Mouse (Mus musculus): ENCODE measurements at regions not wholly inside any gene's neighbourhood (a gene's known extent, or its start where the extent isn't known, plus 50 kb on each side); places are given as distances from the start of the nearest gene placed in this dataset.

DNA sequence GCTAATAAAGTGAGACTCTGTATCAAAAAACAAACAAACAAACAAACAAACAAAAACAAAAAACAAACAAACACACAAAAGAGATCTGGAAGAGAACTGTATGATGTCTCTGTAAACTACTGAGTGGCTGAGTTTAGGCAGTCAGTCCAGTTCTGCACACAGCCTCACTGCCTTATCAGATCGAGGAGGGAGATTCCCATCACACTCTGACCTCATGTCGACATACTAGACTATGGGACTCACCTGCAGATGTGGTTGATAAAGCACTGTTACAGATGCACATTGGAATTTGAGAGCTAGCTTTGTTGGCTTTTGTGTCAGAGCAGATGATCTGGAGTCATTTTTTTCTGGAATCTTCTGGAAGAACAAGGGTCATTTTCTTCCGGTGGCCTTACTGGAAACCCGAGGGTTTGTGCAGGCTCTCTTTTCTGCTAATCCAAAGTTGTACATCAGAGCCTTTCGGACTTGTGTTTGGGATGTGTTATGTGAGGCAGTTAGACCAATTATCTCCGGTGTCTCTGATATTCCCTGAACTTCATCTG lies 135.6 kb upstream of the Nrip1 start:
- no peaks in the 10 kb centered on the region; the same call in 1 of the 2 replicates for H3K4me1 ChIP-seq (replicated peaks; ENCODE audit: control insufficient read depth, insufficient read depth, low read length)
- no peaks in the 10 kb centered on the region for H3K27me3 ChIP-seq (ENCODE audit: control insufficient read depth, insufficient read depth, low read depth, low read length)
- H3K9ac ChIP-seq (ENCODE audit: low read length): no peak overlapping the region
- no peak for ATAC-seq (ENCODE audit: low read depth)
- H3K27ac ChIP-seq (ENCODE audit: low read length): no peak overlapping the region
- no peak overlapping the region for H3K4me3 ChIP-seq (ENCODE audit: low read length)
- H3K9me3 ChIP-seq (ENCODE audit: control insufficient read depth, low read length): no peaks in the 10 kb centered on the region
- no peak overlapping the region for H3K4me2 ChIP-seq (ENCODE audit: low read depth, low read length)
- H3K36me3 ChIP-seq (ENCODE audit: control insufficient read depth, insufficient read depth, low read length): no peaks in the 10 kb centered on the region
- 74% methylated on average over 6 of the region's 6 CpGs for WGBS

DNA sequence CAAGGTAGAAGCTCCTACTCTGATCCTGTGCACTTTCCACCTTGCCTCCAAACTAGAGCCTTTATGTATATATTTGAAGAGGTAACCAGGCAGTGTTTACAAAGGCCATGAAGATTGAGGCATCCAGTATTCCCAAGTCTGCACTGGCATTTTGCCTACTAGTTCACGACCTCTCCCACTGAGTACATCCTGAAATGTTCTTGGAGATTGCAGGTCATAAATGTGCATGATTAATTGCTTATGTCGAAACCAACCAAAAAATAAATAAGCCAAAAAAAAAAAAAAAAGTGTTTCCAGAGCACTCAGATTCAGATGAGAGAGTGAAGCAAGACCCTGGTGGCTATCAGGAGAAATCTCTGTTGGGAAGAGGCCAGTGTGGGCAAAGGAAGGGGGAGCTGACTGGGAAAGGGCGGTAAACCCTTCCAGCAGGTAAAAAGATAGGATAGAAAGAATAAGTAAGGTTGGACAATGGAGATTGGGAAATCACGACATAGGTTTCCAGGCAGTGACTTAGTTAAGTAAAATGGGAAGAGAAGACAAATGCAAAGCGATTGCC lies 133.6 kb upstream of the Nrip1 start:
- Histone ChIP-seq H3K27ac (ENCODE audit: low read length) (no peak overlapping the region), H3K9ac (ENCODE audit: low read length) (no peak overlapping the region), H3K4me2 (ENCODE audit: low read depth, low read length) (no peak overlapping the region), H3K9me3 (ENCODE audit: control insufficient read depth, low read length) (no peaks in the 10 kb centered on the region), H3K36me3 (ENCODE audit: control insufficient read depth, insufficient read depth, low read length) (no peaks in the 10 kb centered on the region), H3K4me3 (ENCODE audit: low read length) (no peak overlapping the region), H3K27me3 (ENCODE audit: control insufficient read depth, insufficient read depth, low read depth, low read length) (no peaks in the 10 kb centered on the region), H3K4me1 (replicated peaks; ENCODE audit: control insufficient read depth, insufficient read depth, low read length) (no peaks in the 10 kb centered on the region; the same call in 1 of the 2 replicates)
- WGBS: 51% methylated on average over 5 of the region's 5 CpGs
- 0 out of 2 replicates have a peak, but pooled peaks have one; percentile 45 for ATAC-seq (ENCODE audit: low read depth)

DNA sequence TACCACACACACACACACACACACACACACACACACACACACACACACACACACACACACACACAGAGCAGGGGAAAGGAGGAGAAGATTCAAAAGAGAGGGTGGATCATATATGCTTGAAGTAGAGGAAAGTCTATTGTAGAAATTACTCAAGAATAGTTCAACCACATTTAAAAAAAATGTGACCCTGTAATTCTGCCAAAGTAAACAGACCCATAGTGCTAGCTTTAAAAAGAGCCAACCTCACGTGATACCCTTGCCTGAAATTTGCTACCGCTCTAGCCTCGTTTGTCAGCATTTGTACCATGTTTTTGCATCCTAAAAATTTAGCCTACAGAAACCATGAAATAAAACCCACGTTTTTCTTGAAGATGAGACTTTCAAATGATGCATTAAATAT lies 132.6 kb upstream of the Nrip1 start:
- no peaks in the 10 kb centered on the region; the same call in 1 of the 2 replicates for H3K4me1 ChIP-seq (replicated peaks; ENCODE audit: control insufficient read depth, insufficient read depth, low read length)
- no peak overlapping the region for H3K4me2 ChIP-seq (ENCODE audit: low read depth, low read length)
- no peaks in the 10 kb centered on the region for H3K27me3 ChIP-seq (ENCODE audit: control insufficient read depth, insufficient read depth, low read depth, low read length)
- peak; percentile 87 for ATAC-seq (ENCODE audit: low read depth)
- no peak overlapping the region for H3K27ac ChIP-seq (ENCODE audit: low read length)
- no peak overlapping the region for H3K9ac ChIP-seq (ENCODE audit: low read length)
- no peaks in the 10 kb centered on the region for H3K36me3 ChIP-seq (ENCODE audit: control insufficient read depth, insufficient read depth, low read length)
- no peak overlapping the region for H3K4me3 ChIP-seq (ENCODE audit: low read length)
- 31% methylated on average over 4 of the region's 4 CpGs for WGBS
- H3K9me3 ChIP-seq (ENCODE audit: control insufficient read depth, low read length): no peaks in the 10 kb centered on the region

DNA sequence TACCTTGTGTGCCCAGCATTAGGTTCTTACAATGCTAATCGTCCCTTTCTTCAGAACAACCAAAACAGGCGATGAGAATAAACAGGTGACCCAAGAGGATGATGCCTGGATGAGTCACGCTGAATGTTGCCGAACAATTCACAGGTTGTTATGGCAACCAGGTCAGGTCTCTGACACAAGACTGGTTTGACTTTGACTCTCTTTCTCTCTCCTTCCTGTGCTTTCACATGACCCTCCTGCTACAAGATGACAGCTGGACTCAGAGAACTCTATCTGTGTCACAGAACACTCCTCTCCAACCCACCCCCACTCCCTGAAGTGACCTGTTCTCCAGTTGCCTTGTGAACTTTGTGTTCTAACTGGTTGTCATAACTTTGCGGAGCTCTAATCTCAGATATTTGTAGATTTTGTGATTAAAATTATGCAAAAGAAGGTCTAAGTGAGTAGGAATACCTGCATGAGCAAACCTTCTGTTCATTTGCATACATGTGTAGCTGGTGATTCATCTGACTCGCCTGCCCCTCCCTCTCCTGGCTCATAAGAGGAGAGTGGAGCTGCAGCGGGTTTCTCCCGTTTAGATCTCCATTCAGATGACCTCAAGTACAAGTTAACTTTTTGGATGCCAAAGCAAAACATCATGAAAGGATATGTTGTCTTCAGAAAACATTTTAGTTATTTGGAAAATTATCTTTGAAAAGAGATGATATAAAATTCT lies 126.2 kb upstream of the Nrip1 start:
- H3K27ac ChIP-seq (ENCODE audit: low read length): no peak overlapping the region
- H3K4me3 ChIP-seq (ENCODE audit: low read length): no peak overlapping the region
- no peak for ATAC-seq (ENCODE audit: low read depth)
- no peaks in the 10 kb centered on the region for H3K27me3 ChIP-seq (ENCODE audit: control insufficient read depth, insufficient read depth, low read depth, low read length)
- no peaks in the 10 kb centered on the region for H3K36me3 ChIP-seq (ENCODE audit: control insufficient read depth, insufficient read depth, low read length)
- no peaks in the 10 kb centered on the region for H3K4me1 ChIP-seq (replicated peaks; ENCODE audit: control insufficient read depth, insufficient read depth, low read length)
- no peaks in the 10 kb centered on the region for H3K9me3 ChIP-seq (ENCODE audit: control insufficient read depth, low read length)
- no peak overlapping the region for H3K4me2 ChIP-seq (ENCODE audit: low read depth, low read length)
- WGBS: 54% methylated on average over 8 of the region's 8 CpGs
- H3K9ac ChIP-seq (ENCODE audit: low read length): no peak overlapping the region

DNA sequence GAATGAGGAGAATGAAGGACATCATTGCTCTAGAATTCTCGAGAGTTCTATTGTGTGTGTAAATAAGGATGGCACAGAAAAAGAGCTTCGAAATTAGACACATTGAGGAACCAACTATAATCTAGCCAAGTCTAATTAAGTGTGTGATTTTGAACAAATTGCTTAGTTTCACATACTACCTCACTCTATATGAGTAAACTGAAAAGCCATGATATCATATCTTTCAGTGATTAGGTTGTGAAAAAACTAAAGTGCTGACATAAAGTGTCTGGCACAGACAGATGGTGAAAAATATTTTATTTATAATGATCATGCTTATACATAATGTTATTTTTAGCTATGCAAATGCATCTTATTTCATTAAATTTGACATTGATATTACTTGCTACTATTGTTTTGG lies 124.6 kb upstream of the Nrip1 start:
- Histone ChIP-seq H3K36me3 (ENCODE audit: control insufficient read depth, insufficient read depth, low read length) (no peaks in the 10 kb centered on the region), H3K9me3 (ENCODE audit: control insufficient read depth, low read length) (no peaks in the 10 kb centered on the region), H3K9ac (ENCODE audit: low read length) (no peak overlapping the region), H3K4me1 (replicated peaks; ENCODE audit: control insufficient read depth, insufficient read depth, low read length) (no peaks in the 10 kb centered on the region), H3K4me2 (ENCODE audit: low read depth, low read length) (no peak overlapping the region), H3K27ac (ENCODE audit: low read length) (no peak overlapping the region), H3K27me3 (ENCODE audit: control insufficient read depth, insufficient read depth, low read depth, low read length) (no peaks in the 10 kb centered on the region), H3K4me3 (ENCODE audit: low read length) (no peak overlapping the region)
- no peak for ATAC-seq (ENCODE audit: low read depth)
- 57% methylated on average over 2 of the region's 2 CpGs for WGBS

DNA sequence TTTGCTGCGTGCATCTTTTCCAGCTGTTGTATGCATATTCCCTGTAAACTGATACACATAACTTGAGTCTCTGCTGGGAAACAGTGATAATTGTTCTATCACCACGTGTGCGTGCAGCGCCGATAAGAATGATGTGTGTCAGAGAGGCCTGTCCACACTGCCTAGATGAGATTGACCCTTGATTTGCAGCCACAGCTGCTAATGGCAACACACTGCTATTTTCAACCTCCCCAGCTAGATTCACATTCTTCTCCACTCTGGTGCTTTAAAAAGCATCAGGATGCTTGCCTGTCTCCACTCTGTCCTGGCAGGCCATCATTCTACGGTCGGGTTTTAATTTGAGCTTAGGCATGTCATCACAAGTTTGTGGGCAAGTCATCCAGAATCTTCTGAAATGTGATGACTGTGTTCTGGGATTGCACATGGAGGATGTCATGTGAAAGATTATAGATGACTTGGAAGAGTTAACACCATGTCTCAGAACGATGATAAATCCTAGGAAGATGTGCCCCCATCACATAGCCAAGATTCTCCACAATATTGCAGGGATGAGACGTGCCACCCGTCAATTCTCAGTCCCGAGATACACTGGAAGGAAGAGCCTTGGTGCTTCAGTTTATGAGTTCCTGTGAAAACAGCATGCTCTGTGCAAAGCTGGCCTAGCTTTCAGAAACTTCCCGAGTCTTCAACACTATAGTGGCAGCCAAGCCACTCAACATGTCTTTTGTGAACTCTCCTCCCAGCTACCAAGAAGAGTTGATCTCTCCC lies 123.6 kb upstream of the Nrip1 start:
- H3K4me1 ChIP-seq (replicated peaks; ENCODE audit: control insufficient read depth, insufficient read depth, low read length): no peaks in the 10 kb centered on the region
- no peaks in the 10 kb centered on the region for H3K27me3 ChIP-seq (ENCODE audit: control insufficient read depth, insufficient read depth, low read depth, low read length)
- H3K4me2 ChIP-seq (ENCODE audit: low read depth, low read length): no peak overlapping the region
- no peak overlapping the region for H3K9ac ChIP-seq (ENCODE audit: low read length)
- no peaks in the 10 kb centered on the region for H3K36me3 ChIP-seq (ENCODE audit: control insufficient read depth, insufficient read depth, low read length)
- no peaks in the 10 kb centered on the region for H3K9me3 ChIP-seq (ENCODE audit: control insufficient read depth, low read length)
- 65% methylated on average over 12 of the region's 12 CpGs for WGBS
- no peak overlapping the region for H3K4me3 ChIP-seq (ENCODE audit: low read length)
- ATAC-seq (ENCODE audit: low read depth): no peak
- no peak overlapping the region for H3K27ac ChIP-seq (ENCODE audit: low read length)

DNA sequence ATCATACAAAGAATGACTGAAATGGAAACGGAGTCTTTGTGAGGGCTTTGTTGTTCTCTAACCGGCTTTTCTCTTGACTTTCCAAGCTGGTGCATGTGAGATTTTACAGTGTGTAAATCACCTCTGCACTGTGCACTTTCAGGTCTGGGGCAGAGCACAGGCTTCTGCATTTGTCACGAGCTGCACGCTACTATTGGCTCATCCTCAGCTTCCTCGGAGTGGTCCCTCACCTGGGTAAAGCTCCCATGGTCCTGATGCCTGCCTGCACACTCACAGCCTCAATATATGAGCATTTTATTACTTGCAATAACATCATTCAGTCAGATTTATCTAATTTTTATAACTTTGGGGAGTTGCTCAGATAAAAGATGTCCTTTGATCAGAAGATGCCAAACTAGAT lies 109.8 kb upstream of the Nrip1 start:
- Histone ChIP-seq H3K27me3 (ENCODE audit: control insufficient read depth, insufficient read depth, low read depth, low read length) (no peaks in the 10 kb centered on the region), H3K9ac (ENCODE audit: low read length) (no peak overlapping the region), H3K4me1 (replicated peaks; ENCODE audit: control insufficient read depth, insufficient read depth, low read length) (no peaks in the 10 kb centered on the region), H3K36me3 (ENCODE audit: control insufficient read depth, insufficient read depth, low read length) (no peaks in the 10 kb centered on the region), H3K4me2 (ENCODE audit: low read depth, low read length) (no peak overlapping the region), H3K9me3 (ENCODE audit: control insufficient read depth, low read length) (no peaks in the 10 kb centered on the region), H3K4me3 (ENCODE audit: low read length) (no peak overlapping the region), H3K27ac (ENCODE audit: low read length) (no peak overlapping the region)
- WGBS: 85% methylated on average over 5 of the region's 5 CpGs
- ATAC-seq (ENCODE audit: low read depth): no peak

DNA sequence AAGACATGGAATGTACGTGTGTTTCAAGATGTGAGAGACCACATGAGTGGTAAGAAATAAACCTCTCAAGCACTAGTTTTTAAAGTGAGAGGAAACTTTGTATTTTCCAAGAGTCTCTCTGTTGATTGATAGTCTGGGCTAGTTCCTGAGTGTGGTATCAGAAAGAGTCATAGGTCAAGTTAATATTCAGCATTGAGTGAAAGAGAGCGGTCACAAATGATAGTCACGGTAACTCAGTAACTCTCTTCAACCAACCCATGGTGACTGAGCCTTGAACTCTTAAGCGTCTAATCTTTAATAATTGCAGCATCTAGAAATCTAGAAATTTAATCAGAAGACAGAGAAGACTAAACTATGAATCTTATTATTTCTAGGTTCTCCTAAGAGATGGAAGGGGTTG lies 108.3 kb upstream of the Nrip1 start:
- no peaks in the 10 kb centered on the region for H3K9me3 ChIP-seq (ENCODE audit: control insufficient read depth, low read length)
- 59% methylated on average over 4 of the region's 4 CpGs for WGBS
- H3K4me3 ChIP-seq (ENCODE audit: low read length): no peak overlapping the region
- no peak overlapping the region for H3K9ac ChIP-seq (ENCODE audit: low read length)
- no peak overlapping the region for H3K4me2 ChIP-seq (ENCODE audit: low read depth, low read length)
- H3K4me1 ChIP-seq (replicated peaks; ENCODE audit: control insufficient read depth, insufficient read depth, low read length): no peaks in the 10 kb centered on the region
- no peaks in the 10 kb centered on the region for H3K27me3 ChIP-seq (ENCODE audit: control insufficient read depth, insufficient read depth, low read depth, low read length)
- no peak for ATAC-seq (ENCODE audit: low read depth)
- H3K36me3 ChIP-seq (ENCODE audit: control insufficient read depth, insufficient read depth, low read length): no peaks in the 10 kb centered on the region
- H3K27ac ChIP-seq (ENCODE audit: low read length): no peak overlapping the region

DNA sequence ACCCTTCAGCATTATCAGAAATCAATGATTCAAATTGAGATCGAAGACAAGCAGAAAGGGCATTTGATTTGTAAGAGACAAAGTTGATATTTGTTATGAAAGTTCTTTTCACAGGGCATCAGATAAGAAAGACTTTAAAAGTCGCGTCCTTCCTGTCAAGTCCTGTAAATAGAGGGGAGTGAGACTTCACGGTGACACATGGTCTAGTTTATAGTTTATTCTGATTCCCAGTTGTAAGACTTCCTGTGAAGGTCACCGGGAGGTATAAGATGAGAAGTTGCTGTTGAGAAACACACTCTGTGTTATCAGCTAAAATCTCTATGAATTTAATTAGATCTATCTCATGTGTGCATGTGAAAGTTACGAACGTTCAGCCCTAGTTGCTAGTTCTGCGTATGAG lies 103.8 kb upstream of the Nrip1 start:
- no peak for ATAC-seq (ENCODE audit: low read depth)
- Histone ChIP-seq H3K9me3 (ENCODE audit: control insufficient read depth, low read length) (no peaks in the 10 kb centered on the region), H3K4me2 (ENCODE audit: low read depth, low read length) (no peak overlapping the region), H3K4me1 (replicated peaks; ENCODE audit: control insufficient read depth, insufficient read depth, low read length) (no peaks in the 10 kb centered on the region), H3K27me3 (ENCODE audit: control insufficient read depth, insufficient read depth, low read depth, low read length) (no peaks in the 10 kb centered on the region), H3K4me3 (ENCODE audit: low read length) (no peak overlapping the region), H3K27ac (ENCODE audit: low read length) (no peak overlapping the region), H3K36me3 (ENCODE audit: control insufficient read depth, insufficient read depth, low read length) (no peaks in the 10 kb centered on the region), H3K9ac (ENCODE audit: low read length) (no peak overlapping the region)
- WGBS: 41% methylated on average over 8 of the region's 8 CpGs

Measured in lung, embryonic 16.5 days (tissue).